9 mouse cellular contexts compared by ENCODE assay signal in the genomic region with DNA sequence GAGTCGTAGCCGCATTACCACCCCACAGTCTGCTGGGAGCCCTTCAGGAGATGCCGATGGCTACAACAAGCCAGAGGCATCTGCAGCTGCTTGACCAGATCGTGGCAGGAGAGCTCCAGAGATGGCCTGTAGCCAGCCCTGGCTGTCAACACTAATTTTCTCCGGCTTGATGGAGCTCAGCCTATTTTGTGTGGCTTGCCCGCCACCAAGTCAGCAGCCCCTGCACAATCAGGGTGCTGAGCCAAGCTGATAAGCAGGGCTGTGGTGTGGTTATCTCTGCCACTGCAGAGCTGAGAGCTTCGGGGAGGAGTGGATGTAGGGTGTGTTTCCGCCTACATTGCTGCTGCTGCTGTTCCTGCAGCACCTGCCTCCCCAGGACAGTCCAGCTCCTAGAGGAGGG.
DNase-seq lines count a peak whose midpoint lies in the region; ATAC-seq and TF ChIP-seq lines count a peak whose summit lies in the region.
"Had no signal": no experiment of that assay in that cellular context is flagged by ENCODE, and none has a peak within 500 bp of the region (broad histone marks: within the 10 kb centered on the region; RNA-seq: fewer than 3 reads in every experiment).

No protein-coding gene starts in this region.

- DNase-seq in G1E (ENCODE audit: low spot score), result no peak
- peak; percentile 41 to 64 for DNase-seq in heart, adult 9 months (ENCODE audit: low spot score in 2 of 2)
- no peak for DNase-seq in embryo, embryonic 10 days (ENCODE audit: low spot score)
- DNase-seq in right cerebral cortex, postnatal 36 days (ENCODE audit: low spot score in 2 of 2), result no peak
- DNase-seq in neural tube, embryonic 10.5 days (ENCODE audit: extremely low spot score, low spot score), result no peak

- H3K27ac ChIP-seq in hindbrain, embryonic 15.5 days (replicated peaks), result no peak overlapping the region
- H3K27ac ChIP-seq in hindbrain, embryonic 13.5 days, result no peak overlapping the region
- H3K27ac ChIP-seq in liver, embryonic 15.5 days (replicated peaks), result no peak overlapping the region
- H3K27ac ChIP-seq: midbrain, embryonic 12.5 days had no signal

- no peak overlapping the region for H3K4me3 ChIP-seq in hindbrain, embryonic 15.5 days
- H3K4me3 ChIP-seq in hindbrain, embryonic 13.5 days, result no peak overlapping the region
- no peak overlapping the region for H3K4me3 ChIP-seq in G1E (ENCODE audit: low read depth, low read length)
- no peak overlapping the region for H3K4me3 ChIP-seq in liver, embryonic 15.5 days (replicated peaks)
- H3K4me3 ChIP-seq: midbrain, embryonic 12.5 days had no signal

- TF ChIP-seq CTCF in G1E (IDR thresholded peaks at IDR 0.05; ENCODE audit: low read depth, low read length), result no peak

- no peak overlapping the region for H3K9ac ChIP-seq in hindbrain, embryonic 15.5 days
- no peak overlapping the region for H3K9ac ChIP-seq in hindbrain, embryonic 13.5 days
- H3K9ac ChIP-seq in liver, embryonic 15.5 days, result no peak overlapping the region
- H3K9ac ChIP-seq: midbrain, embryonic 12.5 days had no signal

- H3K27me3 ChIP-seq in hindbrain, embryonic 15.5 days, result no peaks in the 10 kb centered on the region
- H3K27me3 ChIP-seq in hindbrain, embryonic 13.5 days, result no peaks in the 10 kb centered on the region
- H3K27me3 ChIP-seq in G1E (ENCODE audit: insufficient read depth, low read length), result no peaks in the 10 kb centered on the region; the same call in 1 of the 2 replicates
- peaks cover 20% of the 10 kb centered on the region for H3K27me3 ChIP-seq in liver, embryonic 15.5 days
- H3K27me3 ChIP-seq: midbrain, embryonic 12.5 days had no signal

- WGBS in hindbrain, embryonic 15.5 days, result 66% methylated on average over 8 of the region's 8 CpGs
- WGBS in hindbrain, embryonic 13.5 days, result 78% methylated on average over 8 of the region's 8 CpGs
- 20% methylated on average over 8 of the region's 8 CpGs for WGBS in liver, embryonic 15.5 days (ENCODE audit: insufficient replicate concordance)

- ATAC-seq in hindbrain, embryonic 15.5 days (ENCODE audit: low FRiP score, low read depth), result peak; percentile 42; the same call in 1 of the 2 replicates
- no peak for ATAC-seq in hindbrain, embryonic 13.5 days (ENCODE audit: low FRiP score)
- peak; percentile 34 for ATAC-seq in G1E (ENCODE audit: extremely low read depth, insufficient number of reproducible peaks, low FRiP score, poor library complexity, severe bottlenecking)
- peak; percentile 60 for ATAC-seq in liver, embryonic 15.5 days (ENCODE audit: insufficient read depth)

- H3K4me1 ChIP-seq in hindbrain, embryonic 15.5 days (replicated peaks), result 0 out of 2 replicates have a peak, but pooled peaks cover 5% of the 10 kb centered on the region
- peaks cover 11% of the 10 kb centered on the region; the same call in 1 of the 2 replicates for H3K4me1 ChIP-seq in hindbrain, embryonic 13.5 days (replicated peaks)
- no peaks in the 10 kb centered on the region for H3K4me1 ChIP-seq in G1E (ENCODE audit: insufficient read depth, low read depth, low read length)
- H3K4me1 ChIP-seq in liver, embryonic 15.5 days (replicated peaks), result peaks cover 7% of the 10 kb centered on the region

- no peaks in the 10 kb centered on the region for H3K9me3 ChIP-seq in hindbrain, embryonic 15.5 days
- H3K9me3 ChIP-seq in hindbrain, embryonic 13.5 days, result no peaks in the 10 kb centered on the region
- H3K9me3 ChIP-seq in G1E (replicated peaks), result peaks cover 10% of the 10 kb centered on the region
- no peaks in the 10 kb centered on the region for H3K9me3 ChIP-seq in liver, embryonic 15.5 days (replicated peaks)
- H3K9me3 ChIP-seq: midbrain, embryonic 12.5 days had no signal

- no peaks in the 10 kb centered on the region for H3K36me3 ChIP-seq in hindbrain, embryonic 15.5 days
- no peaks in the 10 kb centered on the region for H3K36me3 ChIP-seq in hindbrain, embryonic 13.5 days
- H3K36me3 ChIP-seq in G1E (replicated peaks), result no peaks in the 10 kb centered on the region
- H3K36me3 ChIP-seq in liver, embryonic 15.5 days (replicated peaks), result no peaks in the 10 kb centered on the region
- H3K36me3 ChIP-seq: midbrain, embryonic 12.5 days had no signal

- H3K4me2 ChIP-seq in hindbrain, embryonic 15.5 days, result no peak overlapping the region
- no peak overlapping the region for H3K4me2 ChIP-seq in hindbrain, embryonic 13.5 days
- H3K4me2 ChIP-seq in liver, embryonic 15.5 days, result no peak overlapping the region
- H3K4me2 ChIP-seq: midbrain, embryonic 12.5 days had no signal

Comparison
In these comparisons a context has a peak if more than half of its experiments do, and no peak if none do; other contexts are left out.
1. DNase-seq: peak in heart, adult 9 months (2 of 2); none in G1E (single experiment), embryo, embryonic 10 days (single experiment), right cerebral cortex, postnatal 36 days (0 of 2) and neural tube, embryonic 10.5 days (single experiment).